Mouse (Mus musculus) right cerebral cortex, postnatal 25 days (tissue): ENCODE data around the gene Epx.
A peak's percentile ranks its signal among the peaks of the same experiment; 100 is the strongest.

Source experiments
- DNase-seq: peaks from one replicate; pipeline ENCODE4 v3.0.0; 2022

Gene Epx

GRCm38 (mm10) chr11:87828239-87828900, 47.0 kb downstream of the Epx start, which contains the start of gene Lpo:
Lpo (minus strand) TSS chr11:87828289.
- DNase-seq, result no peak

GRCm38 (mm10) chr11:87821502-87821901, 53.8 kb downstream of the Epx start:
- DNase-seq, result no peak

GRCm38 (mm10) chr11:87817443-87817773, 57.9 kb downstream of the Epx start:
- DNase-seq, result no peak

- peak; percentile 52 for DNase-seq
Measured at GRCm38 (mm10) chr11:87816707-87817442, 58.5 kb downstream of the Epx start.

- DNase-seq, result no peak
Measured at GRCm38 (mm10) chr11:87814831-87815230, 60.5 kb downstream of the Epx start.
